Mouse (Mus musculus) heart, postnatal 4 days (tissue): ENCODE measurements around the gene 2610528A11Rik. TPM values are rescaled to one million over a fixed set of nuclear protein-coding genes. Genes with fewer than 3 reads are reported as not detected.
"Not testable (repeated sequence)": the region's sequence is repeated elsewhere in the genome, so short reads cannot be mapped to it uniquely, and the experiment has no call there.

ENCODE experiments used
- DNase-seq: peaks from one replicate; pipeline ENCODE4 v3.0.0; 2021
- total RNA-seq, 2 experiments: library from RNA; stranded (reverse); gene quantifications; 2 replicates each; pipeline ENCODE4 v1.2.3; 2021

2610528A11Rik gene
- under 1 TPM in 1 of 2 experiments, not detected in 1; 0.36 TPM for total RNA-seq

- no peak for DNase-seq
Measured at GRCm38 (mm10) chr14:37113922-37114321, at the start of gene 2610528A11Rik. Gene 2610528A11Rik (minus strand): TSS chr14:37114022.

GRCm38 (mm10) chr14:37163277-37163956 is 49.6 kb upstream of the 2610528A11Rik start:
- DNase-seq: no peak

- no peak for DNase-seq
Measured at GRCm38 (mm10) chr14:37154391-37154790, 40.6 kb upstream of the 2610528A11Rik start.

- no peak for DNase-seq
Measured at GRCm38 (mm10) chr14:37139051-37139710, 25.4 kb upstream of the 2610528A11Rik start.

GRCm38 (mm10) chr14:37137596-37137995 is 23.8 kb upstream of the 2610528A11Rik start:
- not testable (repeated sequence) for DNase-seq

GRCm38 (mm10) chr14:37136110-37136509 is 22.3 kb upstream of the 2610528A11Rik start:
- DNase-seq: no peak

- DNase-seq: no peak
Measured at GRCm38 (mm10) chr14:37135671-37136070, 21.8 kb upstream of the 2610528A11Rik start.

GRCm38 (mm10) chr14:37135127-37135593 is 21.3 kb upstream of the 2610528A11Rik start, which contains the start of gene Ghitm:
Gene Ghitm (minus strand): TSS chr14:37135272.
- peak; percentile 96 for DNase-seq

GRCm38 (mm10) chr14:37134304-37135126 is 20.7 kb upstream of the 2610528A11Rik start:
- DNase-seq: no peak

- peak; percentile 54 for DNase-seq
Measured at GRCm38 (mm10) chr14:37127652-37128051, 13.8 kb upstream of the 2610528A11Rik start.

- no peak for DNase-seq
Measured at GRCm38 (mm10) chr14:37119233-37119632, 5.4 kb upstream of the 2610528A11Rik start.

- no peak for DNase-seq
Measured at GRCm38 (mm10) chr14:37112931-37113330, 891 bp downstream of the 2610528A11Rik start.

- DNase-seq: no peak
Measured at GRCm38 (mm10) chr14:37111371-37111770, 2.5 kb downstream of the 2610528A11Rik start.

GRCm38 (mm10) chr14:37110456-37110855 is 3.4 kb downstream of the 2610528A11Rik start:
- no peak for DNase-seq

- DNase-seq: no peak
Measured at GRCm38 (mm10) chr14:37109975-37110374, 3.8 kb downstream of the 2610528A11Rik start.

GRCm38 (mm10) chr14:37109460-37109859 is 4.4 kb downstream of the 2610528A11Rik start:
- no peak for DNase-seq

- DNase-seq: peak; percentile 34
Measured at GRCm38 (mm10) chr14:37105846-37106245, 8.0 kb downstream of the 2610528A11Rik start.

- peak; percentile 65 for DNase-seq
Measured at GRCm38 (mm10) chr14:37104747-37105146, 9.1 kb downstream of the 2610528A11Rik start.

GRCm38 (mm10) chr14:37102484-37102883 is 11.3 kb downstream of the 2610528A11Rik start:
- DNase-seq: no peak

- DNase-seq: no peak
Measured at GRCm38 (mm10) chr14:37101531-37101930, 12.3 kb downstream of the 2610528A11Rik start.

- DNase-seq: peak; percentile 8
Measured at GRCm38 (mm10) chr14:37097956-37098530, 15.8 kb downstream of the 2610528A11Rik start, which contains the start of gene Cdhr1. Gene Cdhr1 (minus strand): TSS chr14:37098347.

- no peak for DNase-seq
Measured at GRCm38 (mm10) chr14:37095556-37095955, 18.3 kb downstream of the 2610528A11Rik start.
